In genomic region chr8:116923526-116923925, GRCm38 (mm10) we compare ENCODE assay signal across 22 mouse cellular contexts. TPM values are rescaled to one million over a fixed set of nuclear protein-coding genes. Genes with fewer than 3 reads are reported as not detected.
DNase-seq lines count a peak whose midpoint lies in the region; ATAC-seq and TF ChIP-seq lines count a peak whose summit lies in the region.
"Had no signal": no experiment of that assay in that cellular context is flagged by ENCODE, and none has a peak within 500 bp of the region (broad histone marks: within the 10 kb centered on the region; RNA-seq: fewer than 3 reads in every experiment).

No protein-coding gene starts in this region.

- H3K36me3 ChIP-seq in liver, postnatal 0 days (replicated peaks; ENCODE audit: insufficient read depth, low read length): peaks cover 25% of the 10 kb centered on the region
- peaks cover 10% of the 10 kb centered on the region for H3K36me3 ChIP-seq in midbrain, embryonic 13.5 days
- H3K36me3 ChIP-seq: hindbrain, embryonic 15.5 days had no signal

- no peak overlapping the region for H3K27ac ChIP-seq in liver, postnatal 0 days (ENCODE audit: low read depth)
- H3K27ac ChIP-seq in midbrain, embryonic 13.5 days: no peak overlapping the region
- H3K27ac ChIP-seq: forebrain, embryonic 12.5 days; heart, embryonic 13.5 days; hindbrain, embryonic 15.5 days; limb, embryonic 15.5 days; lung, embryonic 15.5 days; macrophage; midbrain, embryonic 12.5 days; stomach, postnatal 0 days had no signal

- no peaks in the 10 kb centered on the region for H3K9me3 ChIP-seq in liver, postnatal 0 days (ENCODE audit: low read length)
- H3K9me3 ChIP-seq in midbrain, embryonic 13.5 days: no peaks in the 10 kb centered on the region
- H3K9me3 ChIP-seq: forebrain, embryonic 12.5 days; heart, embryonic 13.5 days; hindbrain, embryonic 15.5 days; limb, embryonic 15.5 days; lung, embryonic 15.5 days; midbrain, embryonic 12.5 days had no signal

- no peaks in the 10 kb centered on the region for H3K27me3 ChIP-seq in liver, postnatal 0 days (ENCODE audit: insufficient read depth, low read length)
- H3K27me3 ChIP-seq in midbrain, embryonic 13.5 days: no peaks in the 10 kb centered on the region
- H3K27me3 ChIP-seq: forebrain, embryonic 12.5 days; heart, embryonic 13.5 days; hindbrain, embryonic 15.5 days; limb, embryonic 15.5 days; lung, embryonic 15.5 days; midbrain, embryonic 12.5 days; Patski had no signal

- H3K4me1 ChIP-seq in liver, postnatal 0 days (ENCODE audit: insufficient read depth): peaks cover 18% of the 10 kb centered on the region
- H3K4me1 ChIP-seq in midbrain, embryonic 13.5 days (replicated peaks): peaks cover 17% of the 10 kb centered on the region

- no peak for TF ChIP-seq CTCF in liver, postnatal 0 days (IDR thresholded peaks at IDR 0.05; ENCODE audit: low read depth)

- no peak for TF ChIP-seq EP300 in liver, postnatal 0 days (IDR thresholded peaks at IDR 0.05; ENCODE audit: low read depth)

- H3K9ac ChIP-seq in liver, postnatal 0 days (replicated peaks): no peak overlapping the region
- no peak overlapping the region for H3K9ac ChIP-seq in midbrain, embryonic 13.5 days (replicated peaks)
- H3K9ac ChIP-seq: forebrain, embryonic 12.5 days; heart, embryonic 13.5 days; hindbrain, embryonic 15.5 days; limb, embryonic 15.5 days; lung, embryonic 15.5 days; midbrain, embryonic 12.5 days had no signal

- H3K4me2 ChIP-seq in liver, postnatal 0 days (ENCODE audit: low read depth, low read length): no peak overlapping the region
- H3K4me2 ChIP-seq in midbrain, embryonic 13.5 days (replicated peaks): no peak overlapping the region
- H3K4me2 ChIP-seq: forebrain, embryonic 12.5 days; heart, embryonic 13.5 days; hindbrain, embryonic 15.5 days; limb, embryonic 15.5 days; lung, embryonic 15.5 days; midbrain, embryonic 12.5 days had no signal

- WGBS in liver, postnatal 0 days (ENCODE audit: insufficient replicate concordance): 58% methylated on average over 8 of the region's 8 CpGs
- 92% methylated on average over 8 of the region's 8 CpGs for WGBS in midbrain, embryonic 13.5 days

- no peak for ATAC-seq in liver, postnatal 0 days
- ATAC-seq in monocyte, adult 5-6 weeks (replicated peaks; ENCODE audit: insufficient number of reproducible peaks, low FRiP score, low TSS enrichment, poor library complexity, severe bottlenecking): no peak
- no peak for ATAC-seq in midbrain, embryonic 13.5 days
- ATAC-seq: Patski had no signal

- H3K4me3 ChIP-seq in liver, postnatal 0 days (ENCODE audit: low read depth, low read length): no peak overlapping the region
- H3K4me3 ChIP-seq in midbrain, embryonic 13.5 days (replicated peaks): no peak overlapping the region
- H3K4me3 ChIP-seq: forebrain, embryonic 12.5 days; heart, embryonic 13.5 days; hindbrain, embryonic 15.5 days; limb, embryonic 15.5 days; lung, embryonic 15.5 days; midbrain, embryonic 12.5 days had no signal

- DNase-seq in liver: peak; percentile 12
- DNase-seq in liver, postnatal 0 days: no peak
- peak; percentile 75 for DNase-seq in induced T-regulatory cell, adult 2 months (ENCODE audit: low read depth)
- peak; percentile 15 to 37 for DNase-seq in natural killer cell, adult 2 months (ENCODE audit: low spot score in 2 of 2)
- DNase-seq in thymus, postnatal 36 days: peak; percentile 53 to 69
- DNase-seq in retina, embryonic 14.5 days (ENCODE audit: low spot score): no peak
- DNase-seq: adrenal gland, postnatal 14 days; cerebellum, postnatal 36 days; kidney, adult 11 months; layer of hippocampus, postnatal 36 days had no signal

RNA-seq across cellular contexts. Expression of gene Cenpn, which starts 2.0 kb away (rescaled TPM):
- 10.6 and 11.8 TPM in 2 replicates for polyA plus RNA-seq in liver, postnatal 0 days (2015; fragmentation: Nextera tagmentation; extraction: Ambion mirVana)
- 0.58 to 1.9 TPM (median 1.1 TPM) in 3 replicates for total RNA-seq in monocyte, adult 5-6 weeks (2017)
- polyA plus RNA-seq in midbrain, embryonic 13.5 days (2015; fragmentation: Nextera tagmentation; extraction: Ambion mirVana): 18.5 and 20.0 TPM in 2 replicates

RNA-seq across cellular contexts. Expression of gene Cmc2, which starts 2.3 kb away (rescaled TPM):
- polyA plus RNA-seq in liver, postnatal 0 days (2015; fragmentation: Nextera tagmentation; extraction: Ambion mirVana): 47.3 and 51.9 TPM in 2 replicates
- 4.8 to 15.3 TPM (median 11.9 TPM) in 3 replicates for total RNA-seq in monocyte, adult 5-6 weeks (2017)
- 45.1 and 46.3 TPM in 2 replicates for polyA plus RNA-seq in midbrain, embryonic 13.5 days (2015; fragmentation: Nextera tagmentation; extraction: Ambion mirVana)

RNA-seq across cellular contexts. Expression of gene Atmin, which starts 19.7 kb away (rescaled TPM):
- 2.9 and 3.1 TPM in 2 replicates for polyA plus RNA-seq in liver, postnatal 0 days (2015; fragmentation: Nextera tagmentation; extraction: Ambion mirVana)
- total RNA-seq in monocyte, adult 5-6 weeks (2017): 20.7 to 30.9 TPM (median 25.9 TPM) in 3 replicates
- polyA plus RNA-seq in midbrain, embryonic 13.5 days (2015; fragmentation: Nextera tagmentation; extraction: Ambion mirVana): 18.1 and 20.1 TPM in 2 replicates

RNA-seq across cellular contexts. Expression of gene 1700030J22Rik, which starts 55.2 kb away (rescaled TPM):
- polyA plus RNA-seq in liver, postnatal 0 days (2015; fragmentation: Nextera tagmentation; extraction: Ambion mirVana): 0.33 TPM in 2 replicates
- total RNA-seq in monocyte, adult 5-6 weeks (2017): 0.29 to 1.3 TPM in 2 of 3 replicates, not detected in the other
- polyA plus RNA-seq in midbrain, embryonic 13.5 days (2015; fragmentation: Nextera tagmentation; extraction: Ambion mirVana): 4.8 and 6.7 TPM in 2 replicates
- total RNA-seq: neutrophil, adult 5-6 weeks had no signal

Comparison
In these comparisons a context has a peak if more than half of its experiments do, and no peak if none do; other contexts are left out.
1. DNase-seq: peak in liver (single experiment), induced T-regulatory cell, adult 2 months (single experiment), natural killer cell, adult 2 months (2 of 2) and thymus, postnatal 36 days (2 of 2); none in liver, postnatal 0 days (single experiment) and retina, embryonic 14.5 days (single experiment).